Mouse (Mus musculus) forebrain, embryonic 13.5 days (tissue): ENCODE measurements around the gene Os9. TPM values are rescaled to one million over a fixed set of nuclear protein-coding genes. Genes with fewer than 3 reads are reported as not detected.
A peak's percentile ranks its signal among the peaks of the same experiment; 100 is the strongest.

Experiments
- ATAC-seq: fragments of 200-750 bp; cut with Nextera tagmentation; 2 replicates; pipeline ENCODE4 v1.8.0; 2017
- H3K27ac ChIP-seq: fragments of 300-500 bp; sonication (generic); 2 replicates; pipeline ENCODE4 v1.5.1; 2015; ENCODE audit warnings: inconsistent platforms, mild to moderate bottlenecking, moderate library complexity
- H3K27me3 ChIP-seq: fragments of 300-500 bp; sonication (generic); 2 replicates; pipeline ENCODE4 v1.6.1; 2015; ENCODE audit warnings: mild to moderate bottlenecking, inconsistent platforms
- H3K36me3 ChIP-seq: fragments of 300-500 bp; sonication (generic); 2 replicates; pipeline ENCODE4 v1.6.1; 2015; ENCODE audit warnings: mild to moderate bottlenecking, inconsistent platforms; ENCODE audit not compliant: poor library complexity, severe bottlenecking
- H3K4me1 ChIP-seq: fragments of 300-500 bp; sonication (generic); 2 replicates; pipeline ENCODE4 v1.6.1; 2015; ENCODE audit warnings: inconsistent platforms
- H3K4me2 ChIP-seq: fragments of 300-500 bp; sonication (generic); 2 replicates; pipeline ENCODE4 v1.6.1; 2015; ENCODE audit warnings: inconsistent platforms, mild to moderate bottlenecking, moderate library complexity
- H3K4me3 ChIP-seq: fragments of 300-500 bp; sonication (generic); 2 replicates; pipeline ENCODE4 v1.5.1; 2015; ENCODE audit warnings: mild to moderate bottlenecking, inconsistent platforms
- H3K9ac ChIP-seq: fragments of 300-500 bp; sonication (generic); 2 replicates; pipeline ENCODE4 v1.6.1; 2015; ENCODE audit warnings: mild to moderate bottlenecking, inconsistent platforms
- H3K9me3 ChIP-seq: fragments of 300-500 bp; sonication (generic); replicated peaks from 2 replicates; pipeline ENCODE4 v1.6.1; 2016; ENCODE audit warnings: inconsistent platforms
- WGBS: fragments of 180-500 bp; shearing (Covaris S2); methylation state at CpG from one replicate; pipeline ENCODE4 v1.1.7; 2015; 5-methylcytosine and 5-hydroxymethylcytosine counted together
- polyA plus RNA-seq: library from polyadenylated mRNA; unstranded; fragments of >200 nt; fragmentation: Nextera tagmentation; extraction: Ambion mirVana; gene quantifications from 2 replicates; pipeline ENCODE4 v1.2.1, GENCODE M21; 2015

The Os9 gene
- polyA plus RNA-seq, 1 experiment from 2014 or later: 94.8 TPM

DNA sequence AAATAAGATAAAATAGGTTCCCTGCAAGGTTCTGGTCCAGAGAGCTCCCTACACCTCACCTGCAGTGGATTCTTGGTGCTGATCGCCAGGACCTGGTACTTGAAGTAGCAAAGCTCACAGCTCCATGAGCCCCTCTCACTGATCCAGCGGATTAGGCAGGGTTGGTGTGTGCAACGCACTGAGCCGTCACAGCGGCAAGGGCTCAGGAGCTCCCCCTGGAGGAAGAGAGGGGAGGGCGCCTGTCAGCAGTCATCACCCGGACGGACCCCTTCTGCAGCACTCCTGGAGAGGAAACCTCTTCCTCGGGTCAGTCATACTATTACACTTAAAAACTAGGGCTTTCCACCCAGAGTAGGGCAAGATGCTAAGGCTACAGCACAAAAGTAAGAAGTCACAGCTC, 62.8 kb downstream of the Os9 start:
- Histone ChIP-seq H3K9me3 (no peaks in the 10 kb centered on the region), H3K4me1 (peaks cover 36% of the 10 kb centered on the region), H3K27ac (no peak overlapping the region), H3K36me3 (peaks cover 49% of the 10 kb centered on the region), H3K4me2 (peak overlapping the region; percentile 91), H3K27me3 (no peaks in the 10 kb centered on the region), H3K4me3 (peak overlapping the region; percentile 92), H3K9ac (peak overlapping the region; percentile 97)
- 0% methylated on average over 9 of the region's 9 CpGs for WGBS
- ATAC-seq: peak; percentile 25; the same call in 1 of the 2 replicates

DNA sequence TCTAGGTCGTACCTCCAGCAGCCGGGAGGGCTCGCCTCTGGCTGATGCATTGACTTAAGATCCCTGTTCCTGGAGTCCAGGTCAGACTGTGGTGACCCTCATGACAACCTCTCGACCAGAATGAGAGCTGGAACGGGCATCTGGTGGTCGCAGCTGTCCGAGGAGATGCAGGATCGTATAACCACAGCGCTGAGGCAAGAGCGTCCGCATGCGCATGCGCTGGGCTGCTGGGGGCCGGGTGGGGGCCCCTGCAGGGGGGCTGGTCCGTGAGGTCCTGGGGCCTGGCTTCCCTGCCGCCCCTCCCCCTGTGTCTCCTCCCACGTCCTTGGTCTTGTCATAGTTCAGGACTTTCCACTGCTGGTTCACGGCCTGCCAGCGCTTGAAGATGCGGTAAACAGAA, 64.4 kb downstream of the Os9 start:
- no peak overlapping the region for H3K4me2 ChIP-seq
- peaks cover 27% of the 10 kb centered on the region for H3K4me1 ChIP-seq
- peaks cover 8% of the 10 kb centered on the region for H3K27me3 ChIP-seq
- no peak overlapping the region for H3K9ac ChIP-seq
- peaks cover 53% of the 10 kb centered on the region for H3K36me3 ChIP-seq
- no peak overlapping the region for H3K27ac ChIP-seq
- no peak overlapping the region for H3K4me3 ChIP-seq
- WGBS: 93% methylated on average over 20 of the region's 20 CpGs
- no peaks in the 10 kb centered on the region for H3K9me3 ChIP-seq
- no peak for ATAC-seq

DNA sequence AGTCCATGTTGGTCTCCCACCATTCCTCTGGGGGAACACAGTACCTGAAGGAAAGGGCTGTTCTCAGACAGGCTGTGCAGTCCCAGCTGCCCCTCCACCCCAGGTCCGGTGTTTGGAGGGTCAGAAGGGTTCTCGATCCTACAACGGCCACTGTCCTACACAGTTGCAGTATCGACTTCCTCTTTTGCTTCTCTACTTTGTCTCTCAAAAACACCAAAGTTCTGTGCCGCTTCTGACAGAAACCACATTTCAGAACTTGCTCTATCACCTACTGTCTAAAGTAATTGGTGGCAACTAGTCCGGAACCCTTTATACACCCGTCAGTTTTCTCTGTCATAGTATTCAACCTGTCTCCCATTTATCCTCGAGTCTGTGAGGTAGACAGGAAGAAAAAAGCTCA, 65.5 kb downstream of the Os9 start:
- 95% methylated on average over 8 of the region's 8 CpGs for WGBS

DNA sequence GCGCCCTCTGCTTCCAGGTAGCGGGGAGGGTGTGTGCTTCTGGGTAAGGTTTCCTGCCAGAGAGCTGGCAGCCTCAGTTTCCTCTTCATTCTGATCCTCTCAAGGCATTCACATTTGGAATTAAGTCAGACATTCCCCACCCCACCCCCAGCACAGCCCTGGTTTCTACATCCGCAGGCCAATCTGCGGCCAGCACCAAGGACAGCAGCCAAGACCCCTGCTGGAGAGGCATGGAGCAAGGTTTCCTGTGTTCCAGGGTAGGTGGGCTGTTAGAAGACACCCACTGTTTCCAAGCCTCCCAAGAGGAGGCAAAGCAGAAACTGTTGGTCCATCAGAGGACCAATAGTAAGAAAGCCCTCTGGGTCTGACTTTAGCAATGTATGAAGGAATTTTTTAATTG, 66.3 kb downstream of the Os9 start:
- H3K4me2 ChIP-seq: no peak overlapping the region
- no peak overlapping the region for H3K4me3 ChIP-seq
- H3K36me3 ChIP-seq: peaks cover 53% of the 10 kb centered on the region
- no peak overlapping the region for H3K27ac ChIP-seq
- 74% methylated on average over 4 of the region's 4 CpGs for WGBS
- H3K9me3 ChIP-seq: no peaks in the 10 kb centered on the region
- no peak overlapping the region for H3K9ac ChIP-seq
- H3K27me3 ChIP-seq: peaks cover 27% of the 10 kb centered on the region
- H3K4me1 ChIP-seq: peaks cover 16% of the 10 kb centered on the region
- ATAC-seq: no peak

More for the DNA sequence above, 65.5 kb downstream of the Os9 start:
- no peak overlapping the region; the same call in 1 of the 2 replicates for H3K9ac ChIP-seq
- no peak overlapping the region for H3K4me3 ChIP-seq
- no peak for ATAC-seq
- no peaks in the 10 kb centered on the region for H3K9me3 ChIP-seq
- H3K4me1 ChIP-seq: peaks cover 17% of the 10 kb centered on the region
- peaks cover 53% of the 10 kb centered on the region for H3K36me3 ChIP-seq
- H3K27me3 ChIP-seq: peaks cover 19% of the 10 kb centered on the region
- no peak overlapping the region for H3K4me2 ChIP-seq
- no peak overlapping the region for H3K27ac ChIP-seq

DNA sequence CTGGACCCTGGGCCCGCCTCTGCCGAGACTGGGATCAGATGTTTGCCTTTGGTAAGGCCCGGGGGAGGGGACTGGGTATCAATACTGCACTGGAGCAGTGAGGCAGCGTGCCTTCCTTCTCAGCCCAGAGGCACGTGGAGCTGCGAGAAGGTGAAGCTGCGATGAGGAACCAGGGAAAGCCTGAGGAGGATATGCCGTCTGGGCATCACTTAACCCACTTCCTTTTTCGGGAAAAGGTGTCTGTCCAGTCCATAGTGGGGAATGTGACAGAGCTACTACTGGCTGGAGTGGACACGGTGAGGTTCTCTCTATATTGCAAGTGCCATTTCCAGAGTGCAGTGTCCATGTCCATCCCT, 70.8 kb downstream of the Os9 start:
- Histone ChIP-seq H3K4me1 (peaks cover 11% of the 10 kb centered on the region), H3K9me3 (no peaks in the 10 kb centered on the region), H3K4me3 (no peak overlapping the region), H3K36me3 (peaks cover 24% of the 10 kb centered on the region), H3K27ac (no peak overlapping the region), H3K4me2 (no peak overlapping the region), H3K9ac (no peak overlapping the region), H3K27me3 (peaks cover 54% of the 10 kb centered on the region)
- 17% methylated on average over 10 of the region's 10 CpGs for WGBS
- no peak for ATAC-seq

DNA sequence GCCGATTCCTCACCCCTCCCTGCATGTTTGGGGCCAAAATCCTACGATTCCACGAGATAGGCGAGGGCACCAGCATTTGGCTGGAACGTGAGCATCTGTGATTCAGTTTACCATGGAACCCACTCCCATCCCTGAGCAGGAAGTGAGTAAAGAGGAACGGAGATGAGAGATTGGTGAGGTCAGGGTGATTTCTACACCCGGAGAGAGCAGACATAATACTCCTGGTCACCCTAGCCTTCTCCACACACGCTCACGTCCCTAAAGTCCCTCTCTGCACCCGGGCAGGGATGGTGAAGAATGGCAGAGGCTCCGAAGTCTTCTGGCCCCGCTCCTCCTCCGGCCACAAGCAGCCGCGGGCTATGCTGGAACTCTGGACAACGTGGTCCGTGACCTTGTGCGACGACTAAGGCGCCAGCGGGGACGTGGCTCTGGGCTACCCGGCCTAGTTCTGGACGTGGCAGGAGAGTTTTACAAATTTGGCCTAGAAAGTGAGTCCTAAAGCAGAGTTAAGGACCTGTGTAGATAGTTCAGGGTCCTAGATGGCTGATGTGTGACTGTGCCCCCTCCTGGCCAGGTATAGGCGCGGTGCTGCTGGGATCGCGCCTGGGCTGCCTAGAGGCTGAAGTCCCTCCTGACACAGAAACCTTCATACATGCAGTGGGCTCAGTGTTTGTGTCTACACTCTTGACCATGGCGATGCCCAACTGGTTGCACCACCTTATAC, 71.4 kb downstream of the Os9 start:
- no peak overlapping the region for H3K27ac ChIP-seq
- peaks cover 23% of the 10 kb centered on the region for H3K36me3 ChIP-seq
- 2% methylated on average over 29 of the region's 29 CpGs for WGBS
- peak overlapping the region; percentile 2; the same call in 1 of the 2 replicates for H3K4me2 ChIP-seq
- no peaks in the 10 kb centered on the region for H3K9me3 ChIP-seq
- peaks cover 54% of the 10 kb centered on the region for H3K27me3 ChIP-seq
- 0 out of 2 replicates have a peak overlapping the region, but pooled peaks have one; percentile 14 for H3K9ac ChIP-seq
- peak overlapping the region; percentile 3; the same call in 1 of the 2 replicates for H3K4me3 ChIP-seq
- ATAC-seq: no peak
- H3K4me1 ChIP-seq: peaks cover 11% of the 10 kb centered on the region

DNA sequence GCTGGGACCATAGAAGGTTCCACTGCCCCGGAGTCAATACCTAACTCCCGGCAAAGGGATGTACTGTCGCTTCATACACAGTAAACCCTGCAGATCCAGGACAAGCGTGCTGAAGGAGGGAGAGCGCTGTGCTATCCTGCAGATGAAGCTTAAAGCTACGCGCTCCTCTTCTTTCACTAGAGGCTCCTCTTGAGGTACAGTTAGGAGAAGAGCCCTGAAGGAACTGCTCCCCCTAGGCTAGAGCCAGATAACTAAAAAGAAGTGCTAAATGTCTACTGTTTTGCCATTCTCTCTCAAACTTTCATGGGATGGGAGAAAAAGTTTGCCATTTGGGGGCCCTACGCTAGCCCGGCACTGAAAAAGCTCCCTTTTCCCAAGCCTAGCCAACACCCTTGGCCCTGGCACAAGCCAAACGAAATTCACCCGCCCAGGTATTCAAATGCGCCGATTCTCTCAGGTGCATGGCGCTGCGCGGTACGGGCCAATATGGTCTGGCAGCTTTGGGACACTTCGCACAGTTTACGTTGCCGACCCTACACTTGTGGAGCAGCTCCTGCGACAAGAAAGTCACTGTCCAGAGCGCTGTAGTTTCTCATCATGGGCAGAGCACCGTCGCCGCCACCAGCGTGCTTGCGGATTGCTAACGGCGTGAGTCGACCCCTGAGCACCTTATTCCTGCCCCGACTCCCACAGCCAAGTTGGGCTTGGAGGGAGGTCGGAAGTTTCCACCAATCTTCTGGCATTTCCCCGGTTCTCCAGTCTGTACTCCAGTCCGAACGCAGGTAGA, 72.1 kb downstream of the Os9 start:
- Histone ChIP-seq H3K9ac (no peak overlapping the region), H3K4me1 (peaks cover 11% of the 10 kb centered on the region), H3K4me3 (peak overlapping the region; percentile 3; the same call in 1 of the 2 replicates), H3K27me3 (peaks cover 54% of the 10 kb centered on the region), H3K36me3 (peaks cover 16% of the 10 kb centered on the region), H3K4me2 (peak overlapping the region; percentile 2; the same call in 1 of the 2 replicates), H3K27ac (no peak overlapping the region), H3K9me3 (no peaks in the 10 kb centered on the region)
- no peak for ATAC-seq
- 3% methylated on average over 35 of the region's 35 CpGs for WGBS

DNA sequence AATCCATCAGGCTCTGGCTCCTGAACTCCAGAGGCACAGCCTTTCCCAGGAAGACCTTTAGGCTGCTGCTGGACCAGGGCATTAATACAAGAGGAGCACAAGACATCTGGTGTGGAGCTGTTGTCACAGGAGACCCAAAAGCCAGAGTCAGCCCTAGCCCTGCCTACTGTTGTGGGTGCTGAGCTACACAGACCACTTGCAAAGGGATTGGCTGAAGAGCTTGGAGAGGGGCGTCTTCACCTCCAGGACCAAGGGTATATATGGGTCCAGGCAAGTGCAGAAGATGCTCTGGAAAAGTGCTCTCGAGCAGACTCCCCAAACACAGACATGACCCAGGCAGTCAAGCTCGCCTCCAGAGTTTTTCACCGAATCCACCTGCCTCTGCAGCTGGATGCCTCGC, 73.0 kb downstream of the Os9 start, which contains the start of gene Cyp27b1:
Gene Cyp27b1, plus strand, starts transcription at position 297 of the 400 bp plus-strand sequence.
- peak within 1 kb of the TSS; percentile 3; the same call in 1 of the 2 replicates for H3K4me3 ChIP-seq
- ATAC-seq: no peak
- 32% methylated on average over 5 of the region's 5 CpGs for WGBS

More for the DNA sequence above, 73.0 kb downstream of the Os9 start, which contains the start of gene Cyp27b1:
- Histone ChIP-seq H3K27me3 (peaks cover 54% of the 10 kb centered on the region), H3K27ac (no peak within 1 kb of the TSS), H3K36me3 (peaks cover 7% of the 10 kb centered on the region), H3K4me1 (peaks cover 12% of the 10 kb centered on the region), H3K4me2 (peak within 1 kb of the TSS; percentile 2; the same call in 1 of the 2 replicates), H3K9ac (no peak within 1 kb of the TSS), H3K9me3 (no peaks in the 10 kb centered on the region)

Other genes with a start within 250 kb of the Os9 start
- 9.0 and 9.9 TPM in 2 replicates for gene Atp23, start 219.8 kb downstream of the Os9 start, polyA plus RNA-seq
- gene Ctdsp2, start 142.4 kb downstream of the Os9 start, polyA plus RNA-seq: 27.8 and 30.9 TPM in 2 replicates
- gene Avil, start 120.4 kb downstream of the Os9 start, polyA plus RNA-seq: 0.15 and 0.19 TPM in 2 replicates
- gene Tsfm, start 90.3 kb downstream of the Os9 start, polyA plus RNA-seq: 74.7 and 78.4 TPM in 2 replicates
- 29.3 and 30.0 TPM in 2 replicates for gene Mettl1, start 79.7 kb downstream of the Os9 start, polyA plus RNA-seq
- gene Eef1akmt3, start 79.6 kb downstream of the Os9 start, polyA plus RNA-seq: 0.08 and 0.14 TPM in 2 replicates
- gene Cyp27b1, start 72.9 kb downstream of the Os9 start, polyA plus RNA-seq: 0.06 TPM in 1 of 2 replicates, not detected in the other
- gene March9, start 60.9 kb downstream of the Os9 start, polyA plus RNA-seq: 4.0 and 4.5 TPM in 2 replicates
- 2,414 and 2,431 TPM in 2 replicates for gene Cdk4, start 57.6 kb downstream of the Os9 start, polyA plus RNA-seq
- 133 and 141 TPM in 2 replicates for gene Tspan31, start 50.9 kb downstream of the Os9 start, polyA plus RNA-seq
- 1.5 and 1.7 TPM in 2 replicates for gene Agap2, start 45.8 kb downstream of the Os9 start, polyA plus RNA-seq
- gene B4galnt1, start 44.1 kb upstream of the Os9 start, polyA plus RNA-seq: 15.7 and 16.7 TPM in 2 replicates
- 0.93 and 1.1 TPM in 2 replicates for gene Slc26a10, start 59.5 kb upstream of the Os9 start, polyA plus RNA-seq
- gene Arhgef25, start 69.0 kb upstream of the Os9 start, polyA plus RNA-seq: 24.3 and 25.8 TPM in 2 replicates
- gene Dtx3, start 74.6 kb upstream of the Os9 start, polyA plus RNA-seq: 150 and 155 TPM in 2 replicates
- gene Pip4k2c, start 90.5 kb upstream of the Os9 start, polyA plus RNA-seq: 18.8 and 19.5 TPM in 2 replicates
- 45.4 and 47.6 TPM in 2 replicates for gene Kif5a, start 142.2 kb upstream of the Os9 start, polyA plus RNA-seq
- gene Dctn2, start 145.2 kb upstream of the Os9 start, polyA plus RNA-seq: 262 and 282 TPM in 2 replicates
- gene Mbd6, start 167.9 kb upstream of the Os9 start, polyA plus RNA-seq: 13.6 and 16.7 TPM in 2 replicates
- gene Mars, start 190.7 kb upstream of the Os9 start, polyA plus RNA-seq: 137 and 138 TPM in 2 replicates
- gene Arhgap9, start 200.8 kb upstream of the Os9 start, polyA plus RNA-seq: 0.39 and 0.72 TPM in 2 replicates
- gene Gli1, start 220.8 kb upstream of the Os9 start, polyA plus RNA-seq: 1.1 and 2.1 TPM in 2 replicates
- 0.03 and 0.06 TPM in 2 replicates for gene Inhbe, start 233.3 kb upstream of the Os9 start, polyA plus RNA-seq
- not detected in 2 replicates for gene Inhbc, start 249.3 kb upstream of the Os9 start, polyA plus RNA-seq